Mouse (Mus musculus) MEL (cell line): ENCODE results near the gene Rsph4a.

Experiments
- CHD2 ChIP-seq: IDR thresholded peaks from 2 replicates; pipeline ENCODE4 v1.6.1; 2011; ENCODE audit warnings: low read length, improper control_type of control experiment
- CTCF ChIP-seq, 3 experiments: IDR thresholded peaks in 2 of 3; conservative IDR thresholded peaks in 1 of 3; 2 replicates each; pipeline ENCODE4 v1.5.1; 2011 to 2012; ENCODE audit warnings: low read length in 3 of 3, low read depth in 2 of 3, mild to moderate bottlenecking in 2 of 3, improper control_type of control experiment in 1 of 3, inconsistent platforms in 1 of 3, mixed read lengths in 1 of 3, moderate library complexity in 1 of 3; ENCODE audit not compliant: control insufficient read depth in 1 of 3, insufficient read depth in 1 of 3, poor library complexity in 1 of 3, severe bottlenecking in 1 of 3
- EP300 ChIP-seq, 2 experiments: IDR thresholded peaks; 2 replicates each; pipeline ENCODE4 v1.6.1; 2011; ENCODE audit warnings: improper control_type of control experiment in 2 of 2, low read length in 2 of 2, low read depth in 1 of 2, mild to moderate bottlenecking in 1 of 2
- MAFK ChIP-seq: IDR thresholded peaks from 2 replicates; pipeline ENCODE4 v1.6.1; 2011; ENCODE audit warnings: low read depth, mild to moderate bottlenecking, low read length, improper control_type of control experiment, borderline replicate concordance
- MYC ChIP-seq: IDR thresholded peaks from 2 replicates; pipeline ENCODE4 v1.6.1; 2011; ENCODE audit warnings: low read depth, mild to moderate bottlenecking, low read length, improper control_type of control experiment, moderate library complexity
- POLR2A ChIP-seq, 2 experiments: IDR thresholded peaks; 2 replicates each; pipeline ENCODE4 v1.6.1; 2011 to 2012; ENCODE audit warnings: low read length in 2 of 2, mild to moderate bottlenecking in 2 of 2, control low read depth in 1 of 2, improper control_type of control experiment in 1 of 2, low read depth in 1 of 2, moderate library complexity in 1 of 2; ENCODE audit not compliant: control insufficient read depth in 1 of 2, insufficient read depth in 1 of 2, poor library complexity in 1 of 2
- POLR2AphosphoS2 ChIP-seq: IDR thresholded peaks from 2 replicates; pipeline ENCODE4 v1.6.1; 2011; ENCODE audit warnings: low read length, improper control_type of control experiment
- POLR2AphosphoS5 ChIP-seq: IDR thresholded peaks from 2 replicates; pipeline ENCODE4 v1.6.1; 2012; ENCODE audit warnings: low read depth, borderline replicate concordance, mild to moderate bottlenecking, inconsistent platforms, low read length, moderate library complexity, mixed read lengths
- SIN3A ChIP-seq: IDR thresholded peaks from 2 replicates; pipeline ENCODE4 v1.6.1; 2012; ENCODE audit warnings: low read length, improper control_type of control experiment, inconsistent platforms
- TCF12 ChIP-seq: IDR thresholded peaks from 2 replicates; pipeline ENCODE4 v1.6.1; 2014; ENCODE audit warnings: low read depth, mild to moderate bottlenecking, inconsistent platforms, low read length, improper control_type of control experiment, moderate library complexity
- ZMIZ1 ChIP-seq: IDR thresholded peaks from 2 replicates; pipeline ENCODE4 v1.6.1; 2012; ENCODE audit warnings: low read depth, mild to moderate bottlenecking, inconsistent platforms, low read length, improper control_type of control experiment, moderate library complexity

DNA sequence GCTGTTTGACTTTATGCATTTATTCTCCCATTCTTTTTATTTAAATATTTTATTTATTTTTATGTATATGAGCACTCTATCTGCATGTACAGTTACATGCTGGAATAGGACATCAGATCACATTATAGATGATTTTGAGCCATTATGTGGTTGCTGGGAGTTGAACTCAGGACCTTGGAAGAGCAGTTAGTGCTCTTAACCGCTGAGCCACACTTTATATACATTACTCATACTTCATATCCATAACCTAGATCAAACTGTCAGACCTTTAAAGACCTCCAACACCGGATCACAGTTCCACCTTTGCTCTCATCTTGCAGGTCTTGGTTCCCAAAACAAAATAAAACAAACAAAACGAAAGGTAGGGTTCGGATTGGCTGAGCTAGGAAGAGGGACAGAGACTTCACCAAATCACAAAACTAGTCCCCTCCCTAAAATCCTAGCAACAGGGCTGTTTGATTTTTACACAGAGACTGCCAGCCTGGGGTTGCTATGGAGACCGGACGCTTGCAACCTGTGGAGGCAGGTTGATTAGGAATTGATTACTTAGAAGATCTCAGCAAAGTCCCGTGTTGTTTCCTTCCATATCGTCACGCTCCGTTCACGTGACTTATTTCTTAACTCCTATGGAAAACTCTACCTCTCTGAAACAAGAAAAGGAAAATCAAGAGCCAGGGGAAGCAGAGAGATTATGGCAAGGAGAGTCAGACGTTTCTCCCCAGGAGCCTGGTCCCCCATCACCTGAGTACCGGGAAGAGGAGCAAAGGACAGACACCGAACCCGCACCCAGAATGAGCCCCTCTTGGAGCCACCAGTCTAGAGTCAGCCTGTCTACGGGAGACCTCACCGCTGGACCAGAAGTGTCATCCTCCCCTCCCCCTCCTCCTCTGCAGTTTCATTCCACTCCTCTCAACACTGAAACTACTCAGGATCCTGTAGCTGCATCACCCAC is at the start of gene Rsph4a:
- no peak for TF ChIP-seq POLR2A (IDR thresholded peaks at IDR 0.05; ENCODE audit: control insufficient read depth in 1 of 2, insufficient read depth in 1 of 2, low read depth in 1 of 2, low read length in 2 of 2, poor library complexity in 1 of 2)
- TF ChIP-seq SIN3A = no peak
- TF ChIP-seq MAFK = no peak
- no peak for TF ChIP-seq CTCF (IDR thresholded peaks at IDR 0.05 in 2 of 3, conservative IDR thresholded peaks at IDR 0.05 in 1 of 3; ENCODE audit: control insufficient read depth in 1 of 3, insufficient read depth in 1 of 3, low read depth in 2 of 3, low read length in 3 of 3, poor library complexity in 1 of 3, severe bottlenecking in 1 of 3)
- no peak for TF ChIP-seq MYC
- no peak for TF ChIP-seq POLR2AphosphoS2
- no peak for TF ChIP-seq POLR2AphosphoS5
- no peak for TF ChIP-seq CHD2
- no peak for TF ChIP-seq TCF12
- no peak for TF ChIP-seq ZMIZ1
- no peak for TF ChIP-seq EP300 (IDR thresholded peaks at IDR 0.05; ENCODE audit: low read depth in 1 of 2, low read length in 2 of 2)
